Mouse (Mus musculus) intestine, embryonic 16.5 days (tissue): ENCODE data around the gene Slc41a2. TPM values are rescaled to one million over a fixed set of nuclear protein-coding genes. Genes with fewer than 3 reads are reported as not detected.
"Not testable (repeated sequence)": the region's sequence is repeated elsewhere in the genome, so short reads cannot be mapped to it uniquely, and the experiment has no call there.

ENCODE experiments used
- ATAC-seq: fragments of 200-750 bp; cut with Nextera tagmentation; 2 replicates; pipeline ENCODE4 v1.8.0; 2017; ENCODE audit warnings: moderate TSS enrichment, moderate library complexity
- H3K27ac ChIP-seq: fragments of 300-500 bp; sonication (generic); 2 replicates; pipeline ENCODE4 v1.5.1; 2014; ENCODE audit warnings: mild to moderate bottlenecking, low read length
- H3K27me3 ChIP-seq: fragments of 300-500 bp; sonication (generic); replicated peaks from 2 replicates; pipeline ENCODE4 v1.6.1; 2014; ENCODE audit warnings: low read length, control low read depth, mixed read lengths; ENCODE audit not compliant: control insufficient read depth, insufficient read depth
- H3K36me3 ChIP-seq: fragments of 300-500 bp; sonication (generic); 2 replicates; pipeline ENCODE4 v1.6.1; 2014; ENCODE audit warnings: low read length, control low read depth; ENCODE audit not compliant: control insufficient read depth, insufficient read depth
- H3K4me1 ChIP-seq: fragments of 300-500 bp; sonication (generic); 2 replicates; pipeline ENCODE4 v1.6.1; 2014; ENCODE audit warnings: low read length, control low read depth, mixed read lengths; ENCODE audit not compliant: control insufficient read depth, insufficient read depth
- H3K4me2 ChIP-seq: fragments of 300-500 bp; sonication (generic); 2 replicates; pipeline ENCODE4 v1.6.1; 2014; ENCODE audit warnings: low read depth, low read length, control low read depth
- H3K4me3 ChIP-seq: fragments of 300-500 bp; sonication (generic); 2 replicates; pipeline ENCODE4 v1.5.1; 2014; ENCODE audit warnings: mild to moderate bottlenecking, low read length
- H3K9ac ChIP-seq: fragments of 300-500 bp; sonication (generic); 2 replicates; pipeline ENCODE4 v1.6.1; 2014; ENCODE audit warnings: low read depth, low read length
- H3K9me3 ChIP-seq: fragments of 300-500 bp; sonication (generic); 2 replicates; pipeline ENCODE4 v1.6.1; 2016; ENCODE audit warnings: low read length, control low read depth; ENCODE audit not compliant: control insufficient read depth
- WGBS: fragments of 180-500 bp; shearing (Covaris S2); extraction: QIAGEN DNeasy Blood & Tissue Kit; methylation state at CpG from one replicate; pipeline ENCODE4 v1.1.7; 2014; 5-methylcytosine and 5-hydroxymethylcytosine counted together
- polyA plus RNA-seq: library from polyadenylated mRNA; unstranded; fragments of >200 nt; fragmentation: Nextera tagmentation; extraction: Ambion mirVana; gene quantifications from 2 replicates; pipeline ENCODE4 v1.2.1, GENCODE M21; 2015

Slc41a2 gene
- polyA plus RNA-seq, 1 experiment from 2014 or later: 0.71 TPM

GRCm38 (mm10) chr10:83376911-83377682 is 39.4 kb upstream of the Slc41a2 start:
- no peak overlapping the region for H3K9ac ChIP-seq
- no peaks in the 10 kb centered on the region for H3K36me3 ChIP-seq
- H3K27ac ChIP-seq: no peak overlapping the region
- H3K9me3 ChIP-seq: no peaks in the 10 kb centered on the region
- no peak for ATAC-seq
- H3K4me1 ChIP-seq: no peaks in the 10 kb centered on the region; the same call in 1 of the 2 replicates
- no peaks in the 10 kb centered on the region for H3K27me3 ChIP-seq
- no peak overlapping the region for H3K4me2 ChIP-seq
- 90% methylated on average over 8 of the region's 8 CpGs for WGBS
- no peak overlapping the region for H3K4me3 ChIP-seq

DNA sequence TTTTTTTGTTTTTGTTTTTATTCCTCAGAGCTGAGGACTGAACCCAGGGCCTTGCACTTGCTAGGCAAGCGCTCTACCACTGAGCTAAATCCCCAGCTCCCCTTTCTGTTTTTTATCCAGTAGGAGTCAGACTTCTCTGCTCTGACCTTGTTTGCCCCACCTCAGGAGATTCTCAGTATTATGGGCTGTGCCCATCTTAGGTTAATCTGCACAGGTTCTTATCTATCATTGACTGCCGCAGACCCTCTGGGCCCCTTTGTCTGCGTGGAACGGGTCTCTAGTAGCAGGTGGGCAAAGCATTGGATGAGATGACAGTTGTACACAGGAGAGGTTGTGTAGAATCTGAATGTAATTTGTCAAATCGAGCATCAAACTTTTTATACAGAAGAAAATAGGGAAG is 37.8 kb upstream of the Slc41a2 start:
- not testable (repeated sequence) for H3K27me3 ChIP-seq, H3K27ac ChIP-seq, H3K4me1 ChIP-seq, H3K4me2 ChIP-seq, ATAC-seq, H3K9ac ChIP-seq, H3K9me3 ChIP-seq, H3K36me3 ChIP-seq, H3K4me3 ChIP-seq
- WGBS: 88% methylated on average over 5 of the region's 5 CpGs

DNA sequence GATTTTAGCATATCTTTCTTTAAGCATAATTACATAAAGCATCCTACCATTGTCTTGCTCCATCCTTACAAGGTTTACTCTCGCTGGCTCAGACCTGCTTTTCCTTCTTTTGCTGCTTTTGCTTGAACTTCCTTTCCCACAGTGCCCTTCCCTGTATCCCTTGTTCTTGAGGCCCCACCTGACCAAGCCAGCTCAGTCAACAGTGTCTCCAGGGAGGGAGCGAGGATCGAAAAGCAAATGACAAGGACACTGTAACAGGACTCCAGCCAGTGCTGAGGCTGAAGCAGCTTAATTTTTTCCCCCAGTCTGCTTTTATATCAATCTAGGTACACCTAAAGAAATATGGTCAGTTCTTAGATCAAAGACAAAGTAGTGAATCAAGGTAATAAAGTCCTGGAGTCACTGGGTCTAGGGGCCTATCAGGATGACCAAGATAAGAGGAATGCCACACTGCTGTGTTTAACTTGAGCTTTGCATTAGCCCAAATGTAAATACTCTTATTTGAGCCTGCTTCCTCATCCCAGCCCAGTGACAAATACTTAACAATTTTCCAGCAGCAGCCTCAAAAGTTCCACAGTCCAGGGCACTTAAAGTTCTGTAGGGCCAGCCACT is 36.5 kb upstream of the Slc41a2 start:
- 67% methylated on average over 3 of the region's 3 CpGs for WGBS
- peak; percentile 74 for ATAC-seq
- H3K4me2 ChIP-seq: no peak overlapping the region
- H3K9me3 ChIP-seq: no peaks in the 10 kb centered on the region
- H3K36me3 ChIP-seq: no peaks in the 10 kb centered on the region
- no peak overlapping the region for H3K27ac ChIP-seq
- H3K9ac ChIP-seq: no peak overlapping the region
- H3K27me3 ChIP-seq: no peaks in the 10 kb centered on the region
- no peak overlapping the region for H3K4me3 ChIP-seq
- no peaks in the 10 kb centered on the region; the same call in 1 of the 2 replicates for H3K4me1 ChIP-seq

DNA sequence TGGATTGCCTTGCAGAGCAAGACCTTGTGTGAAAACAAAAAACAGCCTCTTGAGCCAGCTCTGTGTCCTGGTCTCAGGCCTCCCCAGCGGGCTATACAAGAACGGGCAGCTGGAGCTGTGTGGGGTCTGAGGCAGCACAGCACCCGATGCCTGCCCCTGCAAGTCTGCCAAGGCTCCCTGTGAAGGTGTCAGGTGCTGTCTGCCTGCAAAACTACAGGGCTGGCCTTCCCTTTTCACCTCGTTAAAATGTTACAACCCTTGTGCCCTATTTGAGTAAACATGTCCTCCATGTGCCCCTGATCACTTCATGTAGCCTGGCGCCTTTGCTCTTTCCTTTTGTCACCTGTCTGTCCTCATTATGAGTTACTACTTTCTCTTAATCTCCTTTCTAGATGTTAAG is 31.2 kb upstream of the Slc41a2 start:
- no peak overlapping the region for H3K27ac ChIP-seq
- no peak overlapping the region for H3K4me3 ChIP-seq
- no peak overlapping the region for H3K4me2 ChIP-seq
- no peaks in the 10 kb centered on the region; the same call in 1 of the 2 replicates for H3K4me1 ChIP-seq
- H3K9me3 ChIP-seq: no peaks in the 10 kb centered on the region
- ATAC-seq: no peak
- no peaks in the 10 kb centered on the region for H3K27me3 ChIP-seq
- 62% methylated on average over 5 of the region's 5 CpGs for WGBS
- H3K36me3 ChIP-seq: 0 out of 2 replicates have a peak, but pooled peaks cover 4% of the 10 kb centered on the region
- no peak overlapping the region for H3K9ac ChIP-seq

- no peaks in the 10 kb centered on the region for H3K9me3 ChIP-seq
- peaks cover 7% of the 10 kb centered on the region; the same call in 1 of the 2 replicates for H3K36me3 ChIP-seq
- whole genome bisulfite sequencing: 94% methylated on average over 8 of the region's 8 CpGs
- no peak overlapping the region for H3K27ac ChIP-seq
- ATAC-seq: no peak
- H3K4me1 ChIP-seq: peaks cover 13% of the 10 kb centered on the region
- H3K9ac ChIP-seq: no peak overlapping the region
- H3K27me3 ChIP-seq: no peaks in the 10 kb centered on the region
- H3K4me2 ChIP-seq: no peak overlapping the region
- no peak overlapping the region for H3K4me3 ChIP-seq
Measured at GRCm38 (mm10) chr10:83363451-83363850, 25.8 kb upstream of the Slc41a2 start.

GRCm38 (mm10) chr10:83361643-83362382 is 24.1 kb upstream of the Slc41a2 start:
- Histone ChIP-seq H3K4me3 (no peak overlapping the region), H3K9ac (no peak overlapping the region), H3K9me3 (no peaks in the 10 kb centered on the region), H3K4me1 (peaks cover 13% of the 10 kb centered on the region), H3K27me3 (no peaks in the 10 kb centered on the region), H3K36me3 (peaks cover 7% of the 10 kb centered on the region; the same call in 1 of the 2 replicates), H3K4me2 (peak overlapping the region; percentile 79; the same call in 1 of the 2 replicates), H3K27ac (no peak overlapping the region)
- no peak for ATAC-seq
- 48% methylated on average over 5 of the region's 5 CpGs for WGBS

DNA sequence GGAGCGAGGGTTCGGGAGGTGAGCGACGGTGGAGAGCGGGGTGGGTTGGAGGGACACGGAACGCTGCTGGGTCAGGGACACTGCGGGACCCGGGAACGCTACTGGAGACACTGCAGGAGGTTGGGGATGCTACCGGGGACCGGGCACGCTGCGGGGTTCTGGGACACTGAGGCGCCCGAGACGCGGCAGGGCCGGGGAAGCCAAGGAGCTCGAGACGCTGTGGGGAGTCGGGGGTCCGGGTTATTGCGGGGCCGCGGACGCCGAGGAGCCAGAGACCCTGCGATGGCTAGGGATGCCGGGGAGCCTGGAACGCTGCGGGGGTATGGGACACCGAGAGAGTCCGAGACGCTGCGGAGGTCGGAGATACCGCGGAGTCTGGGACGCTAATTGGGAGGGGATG is 22.7 kb upstream of the Slc41a2 start:
- Histone ChIP-seq H3K9me3 (no peaks in the 10 kb centered on the region), H3K4me1 (peaks cover 13% of the 10 kb centered on the region), H3K4me2 (peak overlapping the region; percentile 79), H3K9ac (peak overlapping the region; percentile 88), H3K27ac (peak overlapping the region; percentile 78), H3K27me3 (no peaks in the 10 kb centered on the region), H3K36me3 (peaks cover 7% of the 10 kb centered on the region; the same call in 1 of the 2 replicates), H3K4me3 (peak overlapping the region; percentile 91)
- peak; percentile 81 for ATAC-seq
- WGBS: under 1% methylated on average over 40 of the region's 40 CpGs

- peak within 1 kb of the TSS; percentile 91 for H3K4me3 ChIP-seq
- no peaks in the 10 kb centered on the region for H3K27me3 ChIP-seq
- H3K36me3 ChIP-seq: peaks cover 3% of the 10 kb centered on the region; the same call in 1 of the 2 replicates
- H3K9me3 ChIP-seq: no peaks in the 10 kb centered on the region
- WGBS: 0% methylated on average over 30 of the region's 30 CpGs
- peak within 1 kb of the TSS; percentile 88 for H3K9ac ChIP-seq
- H3K27ac ChIP-seq: peak within 1 kb of the TSS; percentile 78
- peak; percentile 98 for ATAC-seq
- peaks cover 13% of the 10 kb centered on the region for H3K4me1 ChIP-seq
- H3K4me2 ChIP-seq: peak within 1 kb of the TSS; percentile 79
Measured at GRCm38 (mm10) chr10:83359956-83360355, 22.3 kb upstream of the Slc41a2 start, which contains the start of gene D10Wsu102e. TSS of gene D10Wsu102e (plus strand) at chr10:83360221.

GRCm38 (mm10) chr10:83359451-83359850 is 21.8 kb upstream of the Slc41a2 start:
- WGBS: 73% methylated on average over 4 of the region's 4 CpGs
- H3K27me3 ChIP-seq: no peaks in the 10 kb centered on the region
- H3K4me1 ChIP-seq: peaks cover 13% of the 10 kb centered on the region
- H3K9ac ChIP-seq: peak overlapping the region; percentile 48
- peak; percentile 2; the same call in 1 of the 2 replicates for ATAC-seq
- peak overlapping the region; percentile 91 for H3K4me3 ChIP-seq
- no peaks in the 10 kb centered on the region for H3K9me3 ChIP-seq
- H3K36me3 ChIP-seq: peaks cover 3% of the 10 kb centered on the region; the same call in 1 of the 2 replicates
- peak overlapping the region; percentile 48; the same call in 1 of the 2 replicates for H3K27ac ChIP-seq
- H3K4me2 ChIP-seq: peak overlapping the region; percentile 67
